Mouse (Mus musculus): Measurements from ENCODE around the gene Suclg1.
A peak's percentile ranks its signal among the peaks of the same experiment; 100 is the strongest.

Gene Suclg1

GRCm38 (mm10) chr6:73249851-73250250 is 1.7 kb downstream of the Suclg1 start:
- DNase-seq (ENCODE audit: low spot score in 2 of 2) = no peak

- DNase-seq (ENCODE audit: low spot score in 2 of 2) = no peak
These were observed 3.2 kb downstream of the Suclg1 start for GRCm38 (mm10) chr6:73251336-73251735.

- no peak for DNase-seq (ENCODE audit: low spot score in 2 of 2)
These were observed 4.2 kb downstream of the Suclg1 start for GRCm38 (mm10) chr6:73252396-73252795.

GRCm38 (mm10) chr6:73253006-73253405 is 4.8 kb downstream of the Suclg1 start:
- DNase-seq (ENCODE audit: low spot score in 2 of 2) = no peak

- no peak for DNase-seq (ENCODE audit: low spot score in 2 of 2)
These were observed 5.4 kb downstream of the Suclg1 start for GRCm38 (mm10) chr6:73253584-73253983.

- DNase-seq (ENCODE audit: low spot score in 2 of 2) = no peak
These were observed 6.4 kb downstream of the Suclg1 start for GRCm38 (mm10) chr6:73254307-73255228.

- no peak for DNase-seq (ENCODE audit: low spot score in 2 of 2)
These were observed 8.9 kb downstream of the Suclg1 start for GRCm38 (mm10) chr6:73257068-73257467.

GRCm38 (mm10) chr6:73260110-73260509 is 11.9 kb downstream of the Suclg1 start:
- DNase-seq (ENCODE audit: low spot score in 2 of 2) = no peak

GRCm38 (mm10) chr6:73264801-73265200 is 16.6 kb downstream of the Suclg1 start:
- DNase-seq (ENCODE audit: low spot score in 2 of 2) = no peak

GRCm38 (mm10) chr6:73267738-73268311 is 19.6 kb downstream of the Suclg1 start:
- DNase-seq (ENCODE audit: low spot score in 2 of 2) = no peak

GRCm38 (mm10) chr6:73269374-73269773 is 21.2 kb downstream of the Suclg1 start:
- no peak for DNase-seq (ENCODE audit: low spot score in 2 of 2)

GRCm38 (mm10) chr6:73271546-73272091 is 23.4 kb downstream of the Suclg1 start:
- no peak for DNase-seq (ENCODE audit: low spot score in 2 of 2)

- DNase-seq (ENCODE audit: low spot score in 2 of 2) = no peak
These were observed 26.8 kb downstream of the Suclg1 start for GRCm38 (mm10) chr6:73275002-73275401.

- no peak for DNase-seq (ENCODE audit: low spot score in 2 of 2)
These were observed 31.5 kb downstream of the Suclg1 start for GRCm38 (mm10) chr6:73279681-73280080.

GRCm38 (mm10) chr6:73280546-73281115 is 32.4 kb downstream of the Suclg1 start:
- DNase-seq (ENCODE audit: low spot score in 2 of 2) = no peak

- no peak for DNase-seq (ENCODE audit: low spot score in 2 of 2)
These were observed 38.1 kb downstream of the Suclg1 start for GRCm38 (mm10) chr6:73286326-73286725.

GRCm38 (mm10) chr6:73306837-73307236 is 58.7 kb downstream of the Suclg1 start:
- no peak for DNase-seq (ENCODE audit: low spot score in 2 of 2)

- no peak for DNase-seq (ENCODE audit: low spot score in 2 of 2)
These were observed 60.7 kb downstream of the Suclg1 start for GRCm38 (mm10) chr6:73308685-73309520.

GRCm38 (mm10) chr6:73311335-73311734 is 63.2 kb downstream of the Suclg1 start:
- no peak for DNase-seq (ENCODE audit: low spot score in 2 of 2)

GRCm38 (mm10) chr6:73311786-73312185 is 63.6 kb downstream of the Suclg1 start:
- no peak for DNase-seq (ENCODE audit: low spot score in 2 of 2)

- DNase-seq (ENCODE audit: low spot score in 2 of 2) = peak; percentile 51 to 80
These were observed 66.9 kb downstream of the Suclg1 start for GRCm38 (mm10) chr6:73314923-73315603.
